Mouse (Mus musculus) intestine, embryonic 14.5 days (tissue): Measurements from ENCODE around the gene Snx5. TPM values are rescaled to one million over a fixed set of nuclear protein-coding genes. Genes with fewer than 3 reads are reported as not detected.

ENCODE experiments used
- ATAC-seq: fragments of 200-750 bp; cut with Nextera tagmentation; replicated peaks from 2 replicates; pipeline ENCODE4 v1.8.0; 2017; ENCODE audit warnings: low read depth, moderate number of reproducible peaks, moderate TSS enrichment, moderate library complexity; ENCODE audit not compliant: low FRiP score, low TSS enrichment
- DNase-seq: peaks from one replicate; pipeline ENCODE4 v3.0.0-alpha.2; 2018; ENCODE audit warnings: low spot score
- H3K27ac ChIP-seq: fragments of 300-500 bp; sonication (generic); 2 replicates; pipeline ENCODE4 v1.5.1; 2014; ENCODE audit warnings: low read depth, mild to moderate bottlenecking, control low read depth
- H3K27me3 ChIP-seq: fragments of 300-500 bp; sonication (generic); replicated peaks from 2 replicates; pipeline ENCODE4 v1.6.1; 2014; ENCODE audit warnings: low read length, control low read depth; ENCODE audit not compliant: control insufficient read depth, insufficient read depth
- H3K36me3 ChIP-seq: fragments of 300-500 bp; sonication (generic); 2 replicates; pipeline ENCODE4 v1.6.1; 2014; ENCODE audit warnings: low read length, control low read depth; ENCODE audit not compliant: control insufficient read depth, insufficient read depth
- H3K4me1 ChIP-seq: fragments of 300-500 bp; sonication (generic); replicated peaks from 2 replicates; pipeline ENCODE4 v1.6.1; 2014; ENCODE audit warnings: low read length, control low read depth, mixed read lengths; ENCODE audit not compliant: control insufficient read depth, insufficient read depth
- H3K4me2 ChIP-seq: fragments of 300-500 bp; sonication (generic); 2 replicates; pipeline ENCODE4 v1.6.1; 2014; ENCODE audit warnings: low read length
- H3K4me3 ChIP-seq: fragments of 300-500 bp; sonication (generic); 2 replicates; pipeline ENCODE4 v1.5.1; 2014; ENCODE audit warnings: low read depth, low read length, control low read depth, mixed read lengths
- H3K9ac ChIP-seq: fragments of 300-500 bp; sonication (generic); 2 replicates; pipeline ENCODE4 v1.6.1; 2014; ENCODE audit warnings: mild to moderate bottlenecking, low read length
- H3K9me3 ChIP-seq: fragments of 300-500 bp; sonication (generic); 2 replicates; pipeline ENCODE4 v1.6.1; 2016; ENCODE audit warnings: low read length, control low read depth; ENCODE audit not compliant: control insufficient read depth
- WGBS: fragments of 180-500 bp; shearing (Covaris S2); extraction: QIAGEN DNeasy Blood & Tissue Kit; methylation state at CpG from one replicate; pipeline ENCODE4 v1.1.7; 2014; 5-methylcytosine and 5-hydroxymethylcytosine counted together
- polyA plus RNA-seq: library from polyadenylated mRNA; unstranded; fragments of >200 nt; fragmentation: Nextera tagmentation; extraction: Ambion mirVana; gene quantifications from 2 replicates; pipeline ENCODE4 v1.2.1, GENCODE M21; 2014

Snx5 gene
- polyA plus RNA-seq, 1 experiment from 2014 or later = 134 TPM

DNA sequence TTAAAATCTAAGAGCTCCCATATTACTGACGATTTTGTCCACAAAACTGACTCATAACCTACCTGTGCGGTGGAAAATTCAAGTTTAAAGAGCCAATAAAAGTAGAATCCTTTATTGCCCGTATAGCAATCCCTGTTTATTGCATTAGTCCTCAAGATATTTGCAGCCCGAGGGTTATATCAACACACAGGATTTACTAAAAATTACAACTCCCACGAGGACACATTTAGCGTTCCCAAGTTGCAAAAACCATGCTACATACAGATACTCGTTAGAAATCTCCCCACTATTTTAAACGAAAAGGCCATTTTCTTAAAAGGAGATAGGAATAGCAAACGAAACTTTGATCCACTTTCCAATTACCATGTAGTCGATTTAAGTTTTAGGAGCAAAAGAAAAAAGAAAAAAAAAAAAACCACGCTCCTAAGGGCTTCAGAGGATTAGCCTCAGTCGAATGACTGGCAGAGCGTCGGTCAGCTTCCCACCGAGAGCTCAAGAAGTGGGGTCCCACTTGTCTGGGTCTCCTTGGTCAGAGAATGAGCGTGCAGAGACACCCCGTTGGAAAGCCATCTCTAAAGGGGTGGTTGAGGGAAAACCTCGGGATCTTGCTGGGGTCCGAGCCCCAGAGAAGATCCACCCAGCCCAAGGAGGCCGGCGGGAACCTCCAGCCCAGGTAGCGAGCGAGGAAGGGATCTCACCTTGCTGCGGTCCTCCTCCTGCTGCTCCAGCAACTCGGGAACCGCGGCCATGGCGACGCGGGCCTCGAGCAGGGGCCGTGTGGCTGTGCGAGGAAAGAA lies 829 bp downstream of the Snx5 start:
- peaks cover 11% of the 10 kb centered on the region; the same call in 1 of the 2 replicates for H3K36me3 ChIP-seq
- peak overlapping the region; percentile 78 for H3K4me2 ChIP-seq
- peaks cover 32% of the 10 kb centered on the region for H3K4me1 ChIP-seq
- no peak; the same call in 1 of the 2 replicates for ATAC-seq
- peak; percentile 86 for DNase-seq
- peak overlapping the region; percentile 93 for H3K4me3 ChIP-seq
- no peaks in the 10 kb centered on the region for H3K27me3 ChIP-seq
- no peaks in the 10 kb centered on the region for H3K9me3 ChIP-seq
- H3K27ac ChIP-seq = peak overlapping the region; percentile 96
- WGBS = 0% methylated on average over 28 of the region's 33 CpGs
- peak overlapping the region; percentile 99 for H3K9ac ChIP-seq

DNA sequence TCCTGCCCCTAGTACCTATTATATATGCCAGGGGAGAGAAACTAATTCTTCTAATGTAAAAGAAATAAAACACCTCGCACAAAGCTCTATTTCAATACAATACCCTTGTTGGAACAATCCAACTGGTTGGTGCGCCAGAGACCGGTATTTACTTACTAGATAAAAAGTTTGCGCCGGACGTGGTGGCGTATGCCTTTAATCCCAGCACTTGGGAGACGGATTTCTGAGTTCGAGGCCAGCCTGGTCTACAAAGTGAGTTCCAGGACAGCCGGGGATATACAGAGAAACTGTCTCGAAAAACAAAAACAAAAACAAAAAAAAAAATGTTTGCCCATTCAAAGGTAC lies 1.4 kb downstream of the Snx5 start:
- no peaks in the 10 kb centered on the region for H3K27me3 ChIP-seq
- no peak for DNase-seq
- peak overlapping the region; percentile 93 for H3K4me3 ChIP-seq
- peak overlapping the region; percentile 99 for H3K9ac ChIP-seq
- WGBS = under 1% methylated on average over 11 of the region's 11 CpGs
- peak overlapping the region; percentile 78 for H3K4me2 ChIP-seq
- ATAC-seq = no peak
- peaks cover 17% of the 10 kb centered on the region; the same call in 1 of the 2 replicates for H3K36me3 ChIP-seq
- 0 out of 2 replicates have a peak overlapping the region, but pooled peaks have one; percentile 18 for H3K27ac ChIP-seq
- peaks cover 32% of the 10 kb centered on the region for H3K4me1 ChIP-seq
- no peaks in the 10 kb centered on the region for H3K9me3 ChIP-seq

DNA sequence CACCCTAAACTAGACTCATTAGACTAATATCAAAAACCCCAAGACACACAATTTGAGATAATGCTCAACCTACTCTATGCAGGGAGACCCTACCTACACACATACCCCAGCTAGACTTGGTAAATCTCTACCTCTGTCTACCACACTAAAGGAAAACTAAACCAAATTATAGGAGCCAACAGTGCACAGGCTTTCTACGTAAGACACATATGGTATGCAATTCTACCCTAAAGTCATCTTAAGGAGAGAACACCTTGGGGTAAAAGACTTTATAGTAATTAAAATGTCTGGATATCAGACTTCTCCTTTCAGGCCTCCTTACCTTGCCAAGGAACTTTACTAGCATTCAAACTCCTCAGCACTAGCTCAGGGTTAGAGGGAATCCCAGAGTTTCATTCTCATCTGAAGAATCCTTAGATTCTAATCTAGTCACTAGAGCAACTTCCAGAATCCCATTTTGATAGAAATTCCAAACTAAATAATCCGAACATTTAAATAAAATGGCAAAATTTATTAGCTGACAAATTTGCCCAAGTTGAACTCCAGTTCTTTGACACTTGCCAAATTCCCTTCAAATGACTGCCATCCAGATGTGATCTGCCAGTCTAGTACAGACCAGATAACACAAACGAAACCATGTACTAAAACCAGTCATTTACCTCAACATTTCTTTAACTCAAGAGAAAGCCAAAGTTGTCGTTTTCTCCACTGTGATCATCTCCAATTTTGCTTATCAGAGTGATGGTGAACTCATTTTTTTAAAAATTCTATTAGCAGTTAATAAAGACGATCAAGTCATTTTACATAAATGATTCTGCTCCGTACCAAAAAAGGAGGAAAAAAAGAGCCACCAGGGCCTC lies 2.0 kb downstream of the Snx5 start:
- peak overlapping the region; percentile 93 for H3K4me3 ChIP-seq
- H3K9ac ChIP-seq = peak overlapping the region; percentile 99
- no peaks in the 10 kb centered on the region for H3K27me3 ChIP-seq
- peaks cover 29% of the 10 kb centered on the region for H3K4me1 ChIP-seq
- no peak for ATAC-seq
- 0 out of 2 replicates have a peak overlapping the region, but pooled peaks have one; percentile 18 for H3K27ac ChIP-seq
- WGBS = 8% methylated on average over 6 of the region's 6 CpGs
- H3K4me2 ChIP-seq = peak overlapping the region; percentile 78
- DNase-seq = no peak
- no peaks in the 10 kb centered on the region for H3K9me3 ChIP-seq
- H3K36me3 ChIP-seq = peaks cover 23% of the 10 kb centered on the region

DNA sequence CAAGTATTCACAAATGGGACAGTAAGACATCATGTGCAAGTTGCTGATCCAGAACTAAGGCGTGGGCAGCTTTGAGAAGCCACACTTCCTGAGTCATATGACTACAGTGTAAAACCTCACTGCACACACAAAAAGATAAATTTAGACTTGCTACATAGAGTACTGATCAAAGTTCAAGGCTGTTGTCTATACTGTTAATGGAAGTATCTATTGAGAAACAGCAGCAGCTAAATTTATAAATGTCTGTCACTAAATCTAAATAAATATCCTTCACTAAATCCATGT lies 3.0 kb downstream of the Snx5 start:
- H3K27ac ChIP-seq = no peak overlapping the region
- H3K4me3 ChIP-seq = peak overlapping the region; percentile 93; the same call in 1 of the 2 replicates
- no peaks in the 10 kb centered on the region for H3K27me3 ChIP-seq
- 30% methylated on average over 1 of the region's 1 CpGs for WGBS
- ATAC-seq (no peak), DNase-seq (no peak)
- peak overlapping the region; percentile 78 for H3K4me2 ChIP-seq
- H3K9ac ChIP-seq = peak overlapping the region; percentile 99; the same call in 1 of the 2 replicates
- H3K9me3 ChIP-seq = no peaks in the 10 kb centered on the region
- peaks cover 27% of the 10 kb centered on the region for H3K36me3 ChIP-seq
- H3K4me1 ChIP-seq = peaks cover 28% of the 10 kb centered on the region

DNA sequence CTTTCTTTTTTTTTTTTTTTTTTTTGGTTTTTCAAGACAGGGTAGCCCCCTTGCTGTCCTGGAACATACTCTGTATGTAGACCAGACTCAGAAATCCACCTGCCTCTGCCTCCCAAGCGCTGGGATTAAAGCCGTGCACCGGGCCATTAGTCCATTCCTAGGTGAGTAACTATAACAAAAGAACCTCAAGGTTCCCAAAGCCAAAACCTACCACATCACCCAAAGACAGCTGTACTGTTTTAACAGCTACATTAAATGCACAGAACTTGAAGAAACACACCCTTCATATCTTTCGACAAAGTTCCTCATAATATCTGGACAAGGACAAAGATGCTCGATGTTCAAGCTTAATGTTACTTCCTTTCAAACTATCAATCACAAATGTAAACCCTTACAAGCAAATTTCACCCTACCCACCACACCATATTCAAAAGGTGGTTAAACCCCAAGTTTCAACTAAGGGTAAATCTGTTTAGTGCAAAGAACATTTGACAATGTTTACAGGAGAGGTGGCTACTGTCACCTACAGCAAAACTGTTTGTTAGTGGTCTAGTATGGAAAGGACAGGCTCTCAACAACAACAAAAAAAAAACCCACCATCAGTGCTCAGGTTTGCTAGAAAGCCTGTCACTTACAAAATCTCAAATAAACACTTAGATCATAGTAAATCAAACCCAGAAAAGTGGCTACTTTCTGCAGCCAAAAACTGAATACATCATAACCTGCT lies 3.5 kb downstream of the Snx5 start:
- Histone ChIP-seq H3K9ac (peak overlapping the region; percentile 99; the same call in 1 of the 2 replicates), H3K4me2 (peak overlapping the region; percentile 78), H3K27me3 (no peaks in the 10 kb centered on the region), H3K36me3 (peaks cover 30% of the 10 kb centered on the region), H3K4me3 (peak overlapping the region; percentile 93; the same call in 1 of the 2 replicates), H3K9me3 (no peaks in the 10 kb centered on the region), H3K4me1 (peaks cover 28% of the 10 kb centered on the region), H3K27ac (no peak overlapping the region)
- DNase-seq (no peak), ATAC-seq (no peak)
- WGBS = 61% methylated on average over 5 of the region's 5 CpGs

DNA sequence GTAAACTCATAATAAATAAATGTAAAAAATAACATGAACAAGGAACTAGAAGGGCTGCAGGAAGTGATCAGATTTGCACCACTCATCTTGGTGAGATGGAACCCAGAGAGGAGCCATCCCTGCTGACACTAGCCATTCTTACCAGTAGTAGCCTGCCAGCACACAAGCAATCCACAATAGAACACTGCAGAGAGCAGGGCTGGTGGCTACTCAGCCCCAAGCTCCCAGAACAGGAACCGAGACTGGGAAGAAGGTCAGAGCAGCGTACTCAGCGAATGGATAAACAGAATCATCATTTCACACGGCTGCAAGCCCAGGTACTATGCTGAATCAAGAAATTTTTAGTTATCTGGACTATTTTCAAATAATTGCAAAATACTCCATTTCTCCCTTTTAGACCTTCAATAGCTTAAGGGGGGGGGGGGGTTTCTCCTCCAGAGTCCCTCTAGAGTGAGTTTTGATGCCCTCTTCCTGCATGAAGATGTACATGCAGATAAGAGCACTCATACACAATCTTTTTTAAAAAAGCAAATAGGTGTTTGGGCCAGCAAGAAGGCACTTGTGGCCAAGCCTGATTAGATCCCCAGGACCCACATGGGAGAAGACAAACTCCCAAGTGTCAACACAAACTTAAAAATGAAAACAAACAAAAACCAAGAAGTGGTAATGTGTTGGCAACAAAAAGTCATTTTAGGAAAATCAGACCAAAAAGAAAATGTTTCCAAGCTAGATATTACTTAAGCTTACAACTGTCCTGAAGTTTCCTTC lies 4.6 kb downstream of the Snx5 start:
- ATAC-seq = no peak
- Histone ChIP-seq H3K27me3 (no peaks in the 10 kb centered on the region), H3K9ac (0 out of 2 replicates have a peak overlapping the region, but pooled peaks have one; percentile 15), H3K9me3 (no peaks in the 10 kb centered on the region), H3K4me3 (no peak overlapping the region; the same call in 1 of the 2 replicates), H3K4me2 (peak overlapping the region; percentile 16), H3K4me1 (peaks cover 23% of the 10 kb centered on the region), H3K36me3 (peaks cover 41% of the 10 kb centered on the region), H3K27ac (no peak overlapping the region)
- no peak for DNase-seq
- 40% methylated on average over 4 of the region's 4 CpGs for WGBS

DNA sequence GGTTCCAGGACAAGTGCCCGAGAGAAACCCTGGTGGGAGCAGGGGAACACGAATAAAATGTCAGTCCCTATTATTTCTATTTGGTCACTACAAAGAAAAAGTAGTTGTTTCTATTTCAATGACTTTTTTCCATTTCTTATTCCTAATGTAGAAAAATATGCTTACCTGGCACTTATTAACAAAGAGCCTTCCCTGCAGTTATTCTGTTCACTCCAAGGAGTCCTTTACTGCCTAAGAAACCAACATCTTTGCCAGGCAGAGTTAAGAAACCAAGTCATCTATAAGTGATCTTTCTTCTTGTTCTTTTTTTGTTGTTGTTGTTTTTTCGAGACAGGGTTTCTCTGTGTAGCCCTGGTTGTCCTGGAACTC lies 5.6 kb downstream of the Snx5 start:
- no peak overlapping the region for H3K9ac ChIP-seq
- H3K27ac ChIP-seq = no peak overlapping the region
- WGBS = 71% methylated on average over 3 of the region's 3 CpGs
- no peak for ATAC-seq
- H3K27me3 ChIP-seq = no peaks in the 10 kb centered on the region
- H3K36me3 ChIP-seq = peaks cover 51% of the 10 kb centered on the region
- no peak overlapping the region for H3K4me2 ChIP-seq
- H3K4me3 ChIP-seq = no peak overlapping the region
- H3K4me1 ChIP-seq = peaks cover 23% of the 10 kb centered on the region
- H3K9me3 ChIP-seq = no peaks in the 10 kb centered on the region
- no peak for DNase-seq
